Mouse (Mus musculus) v-Abl transformed pro-B cells (cell line): ENCODE data around the gene Pnp.
"Not testable (repeated sequence)": the region's sequence is repeated elsewhere in the genome, so short reads cannot be mapped to it uniquely, and the experiment has no call there.

Experiments used
- in situ Hi-C, 2 experiments: fragments of 400-800 bp; cut with MboI; formaldehyde crosslinking; loops; one replicate each; pipeline ENCODE4 v1.15.1; 2025; ENCODE audit not compliant: unreplicated experiment in 2 of 2

The Pnp gene

DNA sequence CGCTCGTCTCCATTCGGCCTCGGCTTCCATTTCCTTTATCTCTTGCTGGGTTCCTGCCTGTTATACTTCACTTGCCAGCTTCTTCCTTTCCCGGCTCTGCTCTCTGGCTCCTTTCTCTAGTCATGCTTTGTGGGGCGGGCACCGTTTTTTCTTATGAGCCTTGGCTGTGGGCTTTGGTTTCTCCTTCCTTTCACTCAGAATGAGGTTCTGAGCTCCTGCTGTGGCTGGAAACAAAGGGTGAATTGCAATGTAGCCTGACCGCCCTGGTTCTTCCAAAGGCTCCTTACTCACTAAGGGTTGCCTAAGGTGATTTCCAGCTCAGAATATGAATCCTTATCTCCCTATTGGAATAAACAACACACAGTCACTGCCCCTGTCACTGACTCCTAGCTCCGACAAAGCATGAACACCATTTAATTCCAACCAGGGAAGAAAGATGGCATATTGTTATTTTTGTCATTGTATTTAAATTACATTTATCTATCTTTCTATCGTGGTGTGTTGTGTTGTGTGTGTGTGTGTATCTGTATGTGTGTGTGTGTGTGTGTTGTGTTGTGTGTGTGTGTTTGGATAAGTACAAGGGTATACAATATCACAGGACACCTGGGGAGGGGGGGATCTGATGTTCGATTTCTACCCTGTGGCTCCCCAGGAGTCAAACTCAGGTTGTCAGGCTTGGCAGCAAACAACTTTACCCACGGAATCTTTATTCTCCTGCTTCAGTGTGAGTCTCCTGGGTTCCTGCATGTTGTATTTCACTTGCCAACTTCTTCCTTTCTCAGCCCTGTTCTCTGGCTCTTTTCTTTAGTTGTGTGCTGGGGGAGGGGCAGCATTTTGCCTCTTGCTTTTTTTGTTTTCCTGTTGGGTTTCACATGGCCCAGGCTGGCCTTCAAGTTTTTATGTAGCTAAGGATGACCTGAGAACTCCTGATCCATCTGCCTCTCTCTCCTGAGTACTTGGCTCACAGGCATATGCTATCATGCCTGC, 39.0 kb downstream of the Pnp start:
- in situ Hi-C loops: no loop called here

DNA sequence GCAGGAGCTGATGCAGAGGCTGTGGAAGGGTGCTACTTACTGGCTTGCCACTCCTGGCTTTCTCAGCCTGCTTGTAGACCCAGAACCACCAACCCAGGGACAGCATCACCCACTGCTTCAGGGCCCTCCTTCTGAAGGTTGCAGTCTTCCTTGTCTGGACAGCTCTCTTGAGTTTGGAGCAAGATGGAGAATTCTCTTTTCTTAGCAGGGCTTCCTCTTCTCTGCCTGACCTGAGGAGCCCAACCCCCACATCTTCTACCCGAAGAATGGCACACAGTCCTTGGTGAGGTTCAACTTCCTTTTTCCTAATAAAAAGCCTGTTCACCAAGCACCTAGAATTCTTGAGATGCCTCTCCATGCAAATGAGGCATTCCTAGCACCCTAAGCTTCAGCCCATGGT, 39.9 kb downstream of the Pnp start:
- in situ Hi-C loops: no loop called here

DNA sequence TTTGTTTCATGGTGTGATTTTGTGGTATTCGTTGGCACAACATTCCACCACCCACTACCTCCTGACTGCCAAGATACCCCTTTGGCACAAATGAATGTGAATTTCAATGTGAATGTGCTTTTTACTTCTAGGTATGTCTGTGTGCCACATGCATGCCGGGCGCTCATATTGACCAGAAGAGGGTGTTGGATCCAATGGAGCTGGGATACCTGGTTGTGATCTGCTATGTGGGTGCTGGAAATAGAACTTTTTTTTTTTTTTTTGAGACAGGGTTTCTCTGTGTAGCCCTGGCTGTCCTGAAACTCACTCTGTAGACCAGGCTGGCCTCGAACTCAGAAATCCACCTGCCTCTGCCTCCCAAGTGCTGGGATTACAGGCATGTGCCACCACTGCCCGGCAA, 42.2 kb downstream of the Pnp start:
- in situ Hi-C loops: not testable (repeated sequence)

DNA sequence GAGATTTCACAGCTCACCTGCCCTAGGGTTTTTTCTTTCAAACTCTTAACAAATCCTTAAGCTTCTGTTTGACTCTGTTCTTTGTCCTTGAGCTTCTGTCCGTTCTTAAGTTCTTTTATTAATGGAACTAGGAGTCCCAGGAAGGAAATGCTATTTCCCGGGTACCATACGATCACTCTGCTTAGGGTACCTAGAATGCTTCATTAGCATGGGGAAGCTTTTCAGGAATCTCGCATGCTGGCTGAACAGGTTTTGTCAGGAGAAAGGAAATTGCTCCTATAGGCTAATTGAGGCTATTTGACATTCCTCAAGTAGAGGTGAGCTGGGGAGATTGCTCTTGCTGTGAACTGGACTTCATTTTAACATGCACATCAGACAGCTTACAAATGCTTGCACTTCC, 42.8 kb downstream of the Pnp start:
- in situ Hi-C loops: no loop called here

DNA sequence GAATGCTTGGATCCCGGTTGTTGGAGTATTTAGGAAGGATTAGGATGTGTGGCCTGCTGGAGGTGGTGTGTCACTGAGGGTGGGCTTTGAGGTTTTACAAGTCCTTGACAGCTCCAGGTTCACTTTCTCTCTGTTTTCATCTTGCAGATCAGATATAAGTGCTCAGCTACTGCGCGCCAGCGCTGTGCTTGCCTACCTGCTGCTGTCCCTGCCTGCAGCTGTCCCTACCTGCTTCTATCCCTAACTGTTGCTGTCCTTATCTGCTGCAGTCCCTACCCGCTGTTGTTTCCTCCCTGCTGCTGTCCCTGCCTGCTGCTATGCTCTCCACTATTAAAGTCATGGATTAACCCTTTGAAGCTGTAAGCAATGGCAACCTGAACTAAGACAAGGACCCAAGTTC, 44.1 kb downstream of the Pnp start:
- in situ Hi-C loops: loop anchor here in 1 of 2 experiments (5.0 kb wide), 1 partner anchor 87 kb away; no protein-coding TSS in a partner anchor

DNA sequence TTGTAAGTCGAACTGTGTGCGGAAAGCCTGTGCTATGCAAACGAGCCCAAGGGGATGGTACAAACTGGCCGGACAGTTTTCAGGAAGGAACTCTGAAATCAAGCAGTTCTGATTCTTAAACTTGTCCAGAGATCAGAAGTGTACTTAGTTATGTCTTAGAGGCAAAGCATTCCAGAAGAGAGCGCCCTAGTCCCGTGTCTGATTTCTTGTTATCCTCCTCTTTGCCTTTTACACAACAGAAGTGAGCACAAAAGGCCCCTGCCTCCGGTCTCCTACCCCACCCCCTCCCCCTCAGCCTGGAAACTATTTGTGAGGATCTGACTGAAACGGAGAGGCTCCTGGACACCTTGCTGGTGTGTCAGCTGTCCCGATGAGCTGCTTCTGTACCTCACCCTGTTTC, 45.8 kb downstream of the Pnp start:
- in situ Hi-C loops: loop anchor here in 1 of 2 experiments (5.0 kb wide), 1 partner anchor 86 kb away; no protein-coding TSS in a partner anchor

DNA sequence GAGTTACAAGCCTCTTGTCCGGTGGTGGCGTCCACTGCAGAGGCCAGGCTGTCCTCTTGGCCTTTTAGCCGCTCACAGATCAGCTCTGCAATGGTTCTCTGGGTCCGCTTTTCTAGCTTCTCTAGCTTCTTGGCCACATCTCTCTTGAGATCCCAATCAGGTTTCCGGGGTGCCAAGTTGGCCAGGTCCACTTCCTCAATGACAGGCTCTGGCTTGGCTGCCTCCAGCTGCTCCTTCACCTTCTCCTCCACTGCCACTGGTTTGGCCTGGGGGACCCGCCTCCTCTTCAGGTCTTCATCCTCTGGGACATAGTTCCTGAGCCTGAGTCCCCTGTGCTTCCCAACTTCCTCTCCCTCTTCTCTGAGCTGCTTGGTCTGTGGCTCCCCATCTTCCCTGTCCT, 47.6 kb downstream of the Pnp start:
- in situ Hi-C loops: loop anchor here in 1 of 2 experiments (5.0 kb wide), 1 partner anchor 84 kb away; no protein-coding TSS in a partner anchor

DNA sequence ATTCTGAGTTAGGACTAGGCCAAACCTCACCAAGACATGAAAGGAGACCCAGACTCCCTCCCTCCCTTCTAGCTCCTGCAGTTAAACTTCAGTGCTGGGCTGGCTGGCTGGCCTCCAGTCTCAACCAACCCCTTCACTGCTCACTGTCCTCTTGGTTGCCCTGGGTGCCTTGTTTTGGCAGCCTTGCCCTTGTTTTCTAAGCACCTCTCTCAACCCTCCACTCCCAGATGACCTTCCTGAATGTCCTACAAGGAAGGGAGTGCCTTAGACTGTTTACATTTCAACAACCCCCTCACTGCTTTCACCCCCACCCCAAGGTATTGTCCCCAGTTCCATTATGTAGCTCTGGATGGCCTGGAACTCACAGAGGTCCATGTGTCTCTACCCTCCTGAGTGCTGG, 48.7 kb downstream of the Pnp start:
- in situ Hi-C loops: loop anchor here in 1 of 2 experiments (5.0 kb wide), 1 partner anchor 83 kb away; no protein-coding TSS in a partner anchor

DNA sequence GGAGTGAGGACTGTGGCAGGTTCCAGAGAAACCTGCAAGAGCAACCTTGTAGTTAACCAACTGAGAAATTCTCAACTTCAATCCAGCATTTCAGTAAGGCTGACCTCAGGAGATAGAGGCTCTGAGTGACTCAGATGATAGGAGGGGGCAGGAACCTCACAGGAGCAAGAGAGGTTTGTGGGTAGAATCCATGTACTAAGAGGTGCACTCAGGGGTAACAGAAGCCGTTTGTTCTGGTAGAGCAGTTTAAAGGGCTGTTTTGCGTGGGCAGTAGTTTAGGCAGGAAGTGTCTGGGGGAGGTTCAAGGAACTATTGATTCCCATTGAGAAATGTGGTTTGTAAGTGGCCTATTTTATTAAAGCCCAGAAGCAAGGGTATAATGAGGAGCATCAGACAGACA, 50.3 kb downstream of the Pnp start:
- in situ Hi-C loops: no loop called here

DNA sequence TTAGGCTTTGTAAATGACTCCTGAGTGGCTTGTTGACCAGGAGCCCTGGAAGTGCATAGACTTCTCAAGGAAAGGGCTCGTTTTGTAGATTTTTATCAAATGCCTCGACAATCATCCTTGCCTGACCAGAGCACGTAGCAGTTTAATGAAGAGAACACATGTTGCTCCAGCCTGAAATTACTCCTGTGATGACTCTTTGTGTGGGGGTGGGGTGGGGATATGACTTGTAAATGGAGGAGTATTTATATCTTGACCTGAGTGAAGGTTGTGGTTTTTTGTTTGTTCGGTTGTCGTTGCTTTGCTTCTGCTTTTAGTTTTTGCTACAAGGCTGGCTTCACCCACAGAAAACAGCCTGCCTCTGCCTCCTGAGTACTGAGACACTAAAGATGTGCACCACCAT, 51.0 kb downstream of the Pnp start:
- in situ Hi-C loops: no loop called here

DNA sequence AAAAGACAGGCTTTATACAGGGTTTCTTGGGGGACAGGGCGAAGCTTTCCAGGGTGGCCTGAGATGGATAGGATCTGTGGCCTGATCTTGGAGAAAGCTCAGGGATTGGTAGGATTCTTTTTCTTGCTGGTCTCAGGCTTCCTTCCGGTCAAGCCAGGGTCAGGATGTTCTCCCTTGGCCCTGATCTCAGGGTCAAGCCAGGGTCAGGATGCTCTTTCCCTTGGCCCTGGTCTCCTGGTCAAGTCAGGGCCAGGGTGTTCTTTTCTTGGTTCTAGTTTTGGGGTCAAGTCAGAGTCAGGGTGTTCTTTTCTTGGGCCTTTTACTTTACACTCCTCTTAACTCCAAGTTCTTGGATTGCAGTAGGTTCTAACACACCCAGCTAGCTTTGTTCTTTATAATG, 56.8 kb downstream of the Pnp start:
- in situ Hi-C loops: no loop called here

DNA sequence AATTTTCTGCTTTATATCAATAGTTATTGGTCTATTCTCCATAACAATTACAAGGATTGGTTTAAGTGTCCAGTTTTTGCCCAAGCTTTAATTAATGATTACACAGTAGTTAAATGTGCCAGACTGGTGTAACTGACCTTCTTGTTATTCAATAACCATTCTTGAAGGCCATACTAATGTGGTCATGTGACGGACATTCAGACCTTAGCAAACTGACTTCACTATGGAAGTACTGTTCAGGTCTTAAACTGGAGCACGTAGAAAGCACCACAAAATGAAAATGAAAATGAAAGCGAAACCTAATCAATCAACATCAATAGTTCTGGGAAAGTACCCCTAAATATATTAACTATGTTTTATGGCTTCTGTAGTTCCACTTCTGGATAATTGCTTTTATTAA, 60.2 kb downstream of the Pnp start:
- in situ Hi-C loops: no loop called here

DNA sequence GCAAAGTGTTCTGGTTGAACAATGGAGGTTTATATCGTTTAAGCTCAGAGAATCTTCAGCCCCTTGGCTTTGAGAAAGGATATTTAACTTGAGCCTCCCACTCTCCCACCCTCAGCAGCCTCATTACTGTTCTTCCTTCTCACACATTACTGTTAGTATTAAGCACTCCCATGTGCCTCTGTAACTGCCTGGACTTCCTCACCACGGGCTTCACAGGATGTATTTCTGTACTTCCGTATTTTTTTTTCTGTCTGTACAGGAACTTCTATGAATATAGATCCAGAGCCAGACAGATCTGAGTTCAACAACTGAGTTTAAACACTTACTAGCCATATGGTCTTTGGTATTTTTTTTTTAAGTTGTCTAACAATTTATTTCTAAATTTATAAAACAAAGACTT, 66.2 kb downstream of the Pnp start:
- in situ Hi-C loops: no loop called here

DNA sequence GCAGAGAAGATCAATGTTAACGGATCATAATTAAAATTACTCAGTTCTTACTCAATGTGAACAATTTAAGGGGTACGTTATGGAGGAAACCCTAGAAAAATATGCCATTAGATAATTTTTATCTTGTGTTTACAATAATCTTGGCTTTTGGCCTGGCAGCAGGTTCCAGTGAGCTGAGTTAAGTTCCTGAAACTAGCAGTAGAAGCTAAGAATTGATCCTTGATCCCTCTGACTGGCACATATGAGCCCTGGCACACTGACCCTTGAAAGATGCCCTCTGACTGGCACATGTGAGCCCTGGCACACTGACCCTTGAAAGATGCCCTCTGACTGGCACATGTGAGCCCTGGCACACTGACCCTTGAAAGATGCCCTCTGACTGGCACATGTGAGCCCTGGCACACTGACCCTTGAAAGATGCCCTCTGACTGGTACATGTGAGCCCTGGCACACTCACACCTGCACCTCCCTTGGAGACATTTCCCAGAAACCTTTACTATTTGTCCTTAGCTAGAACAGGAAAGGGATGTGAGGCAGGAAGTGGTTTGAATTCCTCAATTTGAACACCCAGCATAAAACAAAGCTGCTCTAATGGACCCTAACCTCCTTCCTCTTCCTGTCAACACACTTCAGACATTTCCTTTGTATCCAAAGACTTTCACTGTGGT, 67.3 kb downstream of the Pnp start:
- in situ Hi-C loops: no loop called here

DNA sequence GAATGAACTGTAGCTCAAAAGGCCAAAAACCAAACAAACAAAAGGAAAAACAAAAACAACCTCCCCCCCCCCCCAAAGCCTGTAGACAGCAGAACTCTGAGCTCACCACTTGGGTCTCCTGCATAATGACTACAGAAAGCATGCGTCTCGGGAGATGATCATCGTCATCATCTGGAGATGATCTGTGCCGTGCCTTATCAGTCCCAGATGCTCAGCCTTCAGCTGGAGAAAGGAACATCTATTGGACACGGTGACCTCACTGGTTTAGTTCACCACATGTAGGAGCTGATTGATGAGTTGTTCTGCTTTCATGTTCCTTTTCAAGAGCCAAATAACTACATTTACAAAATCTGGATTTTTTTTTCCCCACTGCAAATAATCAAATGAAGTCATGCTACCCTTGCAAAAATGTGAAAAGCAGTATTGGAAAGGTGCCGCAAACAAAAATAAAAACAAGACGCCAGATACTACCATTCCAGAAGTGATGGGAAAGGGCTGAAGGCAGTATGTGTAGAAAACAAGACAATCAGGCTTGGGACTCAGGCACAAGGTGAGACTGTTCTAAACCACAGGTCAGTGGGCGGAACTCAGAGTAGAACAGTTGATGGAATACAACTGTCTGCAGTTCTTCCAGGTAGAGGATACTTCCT, 76.4 kb downstream of the Pnp start, which contains the start of gene Rnase10:
Rnase10 (plus strand) TSS at position 600 of the 650 bp plus-strand sequence.
- in situ Hi-C loops: no loop called here

DNA sequence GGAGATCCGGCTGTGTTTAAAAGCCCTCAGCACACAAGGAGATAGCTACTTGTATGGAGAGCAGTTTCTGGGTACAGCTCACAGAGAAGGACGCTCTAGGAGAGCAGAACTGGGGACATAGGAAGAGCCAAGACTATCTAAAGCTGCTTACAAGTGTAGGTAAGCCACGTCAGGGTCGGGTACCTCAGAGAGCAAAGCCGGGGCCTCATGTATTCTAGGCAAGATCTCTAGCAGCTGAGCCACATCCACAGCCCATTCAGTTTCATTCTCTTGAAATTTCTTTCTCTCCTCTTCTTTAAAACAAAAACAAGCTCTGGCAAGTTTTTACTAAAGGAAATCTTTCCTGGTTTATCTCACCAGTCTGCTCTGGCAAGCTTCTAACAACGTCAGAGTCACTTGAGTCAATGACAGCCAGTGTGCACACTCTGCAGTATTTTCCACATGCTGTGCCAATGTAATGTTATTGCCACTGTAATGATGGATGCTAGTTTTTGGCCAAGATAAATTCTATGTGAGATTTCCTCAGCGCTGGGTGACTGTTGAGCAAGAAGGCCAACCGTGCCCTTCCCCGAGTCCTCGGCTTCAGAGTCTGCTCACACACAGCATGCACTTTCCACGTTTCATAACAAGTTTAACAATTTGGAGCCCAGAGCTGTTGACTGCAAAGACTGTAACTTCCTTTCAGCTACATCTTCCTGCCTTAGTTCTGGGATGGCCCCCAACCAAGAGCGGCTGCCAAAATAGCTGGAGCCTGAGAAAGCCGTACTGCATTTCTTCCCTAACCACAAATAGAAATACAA, 77.2 kb downstream of the Pnp start:
- in situ Hi-C loops: no loop called here

DNA sequence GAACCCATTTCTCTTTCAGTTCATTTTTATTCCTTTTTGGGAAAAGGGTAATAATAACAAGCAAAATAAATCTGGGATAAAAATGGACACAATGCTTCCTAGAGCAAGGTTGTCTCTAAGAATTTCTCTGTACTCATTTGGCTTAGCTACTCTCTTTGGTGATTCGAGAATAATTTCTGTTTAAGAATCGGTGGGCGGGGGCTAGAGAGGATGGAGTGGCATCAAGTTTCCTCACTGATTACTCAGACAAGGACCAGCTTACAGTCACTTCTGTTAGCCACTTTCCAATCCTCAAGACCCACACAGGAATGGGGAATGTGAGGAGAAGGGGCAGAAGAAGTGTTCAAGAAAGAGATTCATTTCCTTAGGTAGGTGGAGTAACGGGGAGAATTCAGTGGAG, 77.9 kb downstream of the Pnp start:
- in situ Hi-C loops: no loop called here

DNA sequence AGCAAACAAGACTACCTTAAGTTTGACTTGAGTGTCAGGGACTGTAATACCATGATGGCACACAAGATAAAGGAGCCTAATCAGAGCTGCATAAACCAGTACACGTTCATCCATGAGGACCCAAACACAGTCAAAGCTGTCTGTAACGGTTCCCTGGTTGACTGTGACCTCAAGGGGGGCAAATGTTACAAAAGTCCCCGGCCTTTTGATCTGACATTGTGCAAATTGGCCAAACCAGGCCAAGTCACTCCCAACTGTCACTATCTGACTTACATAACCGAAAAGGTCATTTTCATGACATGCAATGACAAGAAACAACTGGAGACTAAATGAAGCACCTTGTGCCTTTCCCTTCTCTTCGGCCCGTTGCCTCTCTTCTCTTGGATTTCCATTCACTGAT, 78.7 kb downstream of the Pnp start:
- in situ Hi-C loops: no loop called here

DNA sequence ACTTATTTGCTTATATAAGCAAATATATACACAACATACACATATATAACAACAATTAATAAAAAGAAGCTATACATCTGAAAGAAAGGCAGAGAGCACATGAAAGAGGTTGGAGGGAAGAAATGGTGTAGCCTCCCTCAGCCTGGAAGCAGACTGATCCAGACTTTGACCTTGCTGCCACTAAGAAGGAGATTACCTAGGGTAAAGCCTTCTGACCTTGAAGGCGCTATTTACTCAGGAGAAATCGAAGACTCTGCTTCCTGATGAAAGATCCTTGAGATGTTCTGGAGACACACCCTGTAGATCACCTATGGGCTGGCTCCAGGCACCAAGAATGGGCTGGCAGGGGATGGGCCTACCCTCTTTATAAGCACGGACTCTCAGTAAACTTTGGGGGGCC, 83.8 kb downstream of the Pnp start:
- in situ Hi-C loops: not testable (repeated sequence)
